Mouse (Mus musculus) olfactory bulb, adult 2 months (tissue): ENCODE results near the gene Drc7. TPM values are rescaled to one million over a fixed set of nuclear protein-coding genes. Genes with fewer than 3 reads are reported as not detected.

ENCODE experiments used
- H3K27ac ChIP-seq: fragments of 200-500 bp; 2 replicates; pipeline ENCODE4 v1.5.1; 2012; ENCODE audit warnings: low read depth, low read length; ENCODE audit not compliant: insufficient read depth
- H3K4me1 ChIP-seq: fragments of 200-500 bp; 2 replicates; pipeline ENCODE4 v1.6.1; 2012; ENCODE audit warnings: low read length; ENCODE audit not compliant: control insufficient read depth, insufficient read depth
- H3K4me3 ChIP-seq: fragments of 200-500 bp; 2 replicates; pipeline ENCODE4 v1.5.1; 2012; ENCODE audit warnings: mild to moderate bottlenecking, low read depth, low read length, moderate library complexity; ENCODE audit not compliant: insufficient read depth
- CTCF ChIP-seq: fragments of 200-500 bp; IDR thresholded peaks from 2 replicates; pipeline ENCODE4 v1.5.1; 2012; ENCODE audit warnings: low read depth, mild to moderate bottlenecking, low read length, moderate library complexity; ENCODE audit not compliant: insufficient read depth
- POLR2A ChIP-seq: fragments of 200-500 bp; IDR thresholded peaks from 2 replicates; pipeline ENCODE4 v1.6.1; 2012; ENCODE audit warnings: mild to moderate bottlenecking, low read depth, low read length, moderate library complexity; ENCODE audit not compliant: insufficient read depth
- WGBS: fragments of 180-500 bp; shearing (Covaris S2); methylation state at CpG from one replicate; pipeline ENCODE4 v1.1.7; 2018; 5-methylcytosine and 5-hydroxymethylcytosine counted together
- polyA plus RNA-seq: library from polyadenylated mRNA; stranded (reverse); fragments of >200 nt; gene quantifications from 2 replicates; pipeline ENCODE4 v1.2.4, GENCODE M21; 2012; ENCODE audit warnings: low replicate concordance; ENCODE audit not compliant: missing spikeins, insufficient read depth, insufficient read length

The Drc7 gene
- polyA plus RNA-seq, 1 experiment = not detected

DNA sequence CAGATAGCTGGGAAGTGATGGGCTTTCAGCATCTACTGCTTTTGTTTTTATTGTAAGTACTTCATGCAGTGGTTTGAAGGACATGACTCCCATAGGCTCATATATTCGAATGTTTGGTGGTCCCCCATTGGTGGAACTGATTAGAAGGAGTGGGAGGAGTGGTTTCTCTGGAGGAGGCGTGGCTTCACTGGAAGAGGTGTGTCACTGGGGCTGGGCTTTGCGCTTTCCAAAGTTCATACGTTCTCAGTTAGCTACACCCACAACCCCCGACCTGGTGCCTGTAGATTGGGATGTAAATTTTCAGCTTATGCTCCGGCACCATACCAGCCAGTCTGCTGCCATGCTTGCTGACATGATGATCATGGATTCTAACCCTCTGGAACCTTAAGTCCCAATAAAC is 465 bp upstream of the Drc7 start:
- Histone ChIP-seq H3K4me1 (peaks cover 4% of the 10 kb centered on the region), H3K27ac (no peak overlapping the region), H3K4me3 (no peak overlapping the region)
- TF ChIP-seq CTCF (no peak), POLR2A (no peak)
- 67% methylated on average over 6 of the region's 6 CpGs for WGBS

DNA sequence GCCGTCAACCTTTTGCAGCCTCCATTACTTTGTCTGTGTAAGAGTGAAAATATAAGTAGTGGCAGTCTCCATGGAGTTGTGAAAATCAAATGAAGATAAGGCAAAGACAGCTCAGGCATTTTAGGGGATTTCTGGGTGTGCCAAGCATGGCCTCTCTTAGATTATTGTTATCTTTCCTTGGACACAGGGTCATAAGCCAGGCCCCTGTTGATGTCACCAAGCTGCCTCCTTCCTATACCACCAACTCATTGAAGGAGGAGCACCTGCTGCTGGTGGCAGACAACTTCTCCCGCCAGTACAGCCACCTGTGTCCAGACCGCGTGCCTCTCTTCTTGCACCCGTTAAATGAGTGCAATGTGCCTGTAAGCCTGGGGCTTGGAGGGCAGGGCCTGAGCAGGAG is 1.5 kb downstream of the Drc7 start:
- Histone ChIP-seq H3K27ac (no peak overlapping the region), H3K4me3 (no peak overlapping the region), H3K4me1 (peaks cover 4% of the 10 kb centered on the region)
- 87% methylated on average over 5 of the region's 5 CpGs for WGBS
- TF ChIP-seq CTCF = no peak
- no peak for TF ChIP-seq POLR2A

DNA sequence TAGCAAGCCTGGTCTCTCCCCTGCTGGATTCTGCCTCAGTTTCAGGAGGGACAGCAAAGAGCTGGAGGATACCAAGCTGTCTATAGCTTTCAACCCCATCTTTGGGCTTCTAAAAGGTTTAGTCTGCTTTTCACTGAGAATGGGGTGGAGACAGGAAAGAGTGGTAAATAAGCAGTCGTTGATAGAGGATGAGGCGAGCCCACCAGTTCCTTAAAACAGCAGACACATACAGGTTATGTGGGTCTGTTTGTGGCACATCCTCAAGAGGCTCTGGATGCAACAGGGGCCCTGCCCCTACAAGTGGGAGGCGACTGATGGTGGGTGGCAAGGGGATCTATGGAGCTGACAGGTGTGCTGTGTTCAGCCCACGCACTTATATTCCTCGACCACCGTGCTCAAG is 3.8 kb downstream of the Drc7 start:
- 75% methylated on average over 6 of the region's 6 CpGs for WGBS
- no peak for TF ChIP-seq CTCF
- H3K4me1 ChIP-seq = peaks cover 4% of the 10 kb centered on the region
- H3K4me3 ChIP-seq = no peak overlapping the region
- no peak overlapping the region for H3K27ac ChIP-seq

GRCm38 (mm10) chr8:95059812-95060533 is 5.1 kb downstream of the Drc7 start:
- no peak for TF ChIP-seq CTCF
- no peak for TF ChIP-seq POLR2A
- Histone ChIP-seq H3K4me1 (peaks cover 5% of the 10 kb centered on the region), H3K4me3 (no peak overlapping the region), H3K27ac (no peak overlapping the region)
- WGBS = 68% methylated on average over 6 of the region's 6 CpGs

DNA sequence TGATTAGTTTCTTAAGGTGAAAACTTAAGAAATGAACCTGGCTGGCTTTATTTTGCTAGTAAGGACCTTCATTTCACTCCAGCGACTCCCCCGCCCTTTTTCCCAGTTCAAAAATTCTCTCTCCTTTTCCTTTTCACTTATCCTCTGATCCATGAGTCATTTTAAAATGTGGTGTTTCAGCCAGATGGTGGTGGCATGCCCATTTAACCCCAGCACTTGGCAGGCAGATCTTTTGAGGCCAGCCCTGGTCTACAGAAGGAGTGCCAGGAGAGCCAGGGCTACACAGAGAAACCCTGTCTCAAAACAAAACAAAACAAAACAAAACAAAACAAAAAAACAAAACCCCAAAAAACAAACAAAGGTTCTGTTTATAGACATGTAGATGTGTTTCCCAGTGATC is 9.6 kb downstream of the Drc7 start:
- WGBS = 57% methylated on average over 2 of the region's 2 CpGs
- TF ChIP-seq CTCF (no peak), POLR2A (no peak)
- H3K27ac ChIP-seq = no peak overlapping the region
- peaks cover 2% of the 10 kb centered on the region; the same call in 1 of the 2 replicates for H3K4me1 ChIP-seq
- H3K4me3 ChIP-seq = no peak overlapping the region

DNA sequence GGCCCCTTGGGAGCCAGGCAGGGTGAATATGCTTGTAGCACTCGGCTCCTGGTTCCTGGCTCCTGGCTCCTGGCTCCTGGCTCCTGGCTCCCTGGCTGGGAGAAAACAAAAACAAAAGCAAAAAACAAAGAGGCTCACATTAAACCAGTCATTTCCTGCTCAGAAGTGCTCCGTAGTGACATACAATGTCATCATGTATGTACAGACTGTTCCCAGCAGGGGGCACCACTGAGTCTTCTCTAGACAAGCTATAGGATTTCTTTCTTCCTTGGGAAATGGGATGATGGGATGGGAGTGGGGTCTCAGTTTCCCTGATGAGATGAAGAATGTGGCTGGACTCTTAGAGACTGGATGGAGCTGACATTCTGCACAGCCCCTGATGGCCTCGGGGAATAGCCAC is 12.7 kb downstream of the Drc7 start:
- Histone ChIP-seq H3K27ac (no peak overlapping the region), H3K4me3 (no peak overlapping the region), H3K4me1 (peaks cover 2% of the 10 kb centered on the region; the same call in 1 of the 2 replicates)
- no peak for TF ChIP-seq CTCF
- no peak for TF ChIP-seq POLR2A
- WGBS = 44% methylated on average over 3 of the region's 3 CpGs

GRCm38 (mm10) chr8:95075504-95075903 is 20.6 kb downstream of the Drc7 start:
- 66% methylated on average over 3 of the region's 3 CpGs for WGBS
- TF ChIP-seq CTCF = no peak
- no peak for TF ChIP-seq POLR2A
- Histone ChIP-seq H3K4me1 (no peaks in the 10 kb centered on the region), H3K27ac (no peak overlapping the region), H3K4me3 (no peak overlapping the region)

DNA sequence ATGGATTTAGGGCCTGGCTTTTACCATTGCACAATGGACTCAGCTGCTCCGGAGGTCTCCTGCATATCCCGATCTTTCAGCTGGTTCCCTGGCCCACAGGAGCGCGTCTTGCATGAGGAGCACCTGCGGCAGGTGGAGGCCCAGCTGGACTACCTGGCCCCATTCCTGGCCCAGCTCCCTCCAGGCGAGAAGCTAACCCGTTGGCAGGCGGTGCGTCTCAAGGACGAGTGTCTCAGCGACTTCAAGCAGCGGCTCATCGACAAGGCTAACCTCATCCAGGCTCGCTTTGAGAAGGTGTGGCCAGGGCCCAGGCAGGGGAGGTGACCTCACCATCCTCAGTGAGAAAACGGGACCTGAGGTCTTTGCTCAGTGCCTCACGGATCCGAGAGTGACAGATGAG is 21.2 kb downstream of the Drc7 start:
- H3K27ac ChIP-seq = no peak overlapping the region
- WGBS = 86% methylated on average over 17 of the region's 17 CpGs
- no peaks in the 10 kb centered on the region for H3K4me1 ChIP-seq
- TF ChIP-seq POLR2A (no peak), CTCF (no peak)
- no peak overlapping the region for H3K4me3 ChIP-seq

DNA sequence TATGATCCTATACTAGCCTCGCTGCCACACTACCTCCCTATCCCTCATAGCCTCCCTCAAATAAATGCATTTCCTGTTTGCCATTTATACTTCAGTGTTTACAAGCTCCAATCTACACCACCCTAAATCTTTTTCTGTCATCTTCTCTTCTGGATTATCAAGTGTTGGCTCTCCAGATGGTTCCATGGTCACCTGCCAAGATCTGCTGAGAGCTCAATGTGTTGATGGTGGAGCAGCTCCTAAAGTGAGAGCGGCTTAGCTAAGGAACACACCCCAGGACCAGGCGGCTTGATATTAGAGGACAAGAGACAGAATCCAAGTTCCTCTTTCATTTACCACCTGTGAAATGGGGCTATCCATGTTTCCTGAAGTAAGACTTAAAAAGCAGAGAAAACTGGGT is 23.2 kb downstream of the Drc7 start:
- TF ChIP-seq CTCF (no peak), POLR2A (no peak)
- H3K4me3 ChIP-seq = no peak overlapping the region
- H3K4me1 ChIP-seq = peaks cover 11% of the 10 kb centered on the region
- no peak overlapping the region for H3K27ac ChIP-seq
- 80% methylated on average over 3 of the region's 3 CpGs for WGBS

DNA sequence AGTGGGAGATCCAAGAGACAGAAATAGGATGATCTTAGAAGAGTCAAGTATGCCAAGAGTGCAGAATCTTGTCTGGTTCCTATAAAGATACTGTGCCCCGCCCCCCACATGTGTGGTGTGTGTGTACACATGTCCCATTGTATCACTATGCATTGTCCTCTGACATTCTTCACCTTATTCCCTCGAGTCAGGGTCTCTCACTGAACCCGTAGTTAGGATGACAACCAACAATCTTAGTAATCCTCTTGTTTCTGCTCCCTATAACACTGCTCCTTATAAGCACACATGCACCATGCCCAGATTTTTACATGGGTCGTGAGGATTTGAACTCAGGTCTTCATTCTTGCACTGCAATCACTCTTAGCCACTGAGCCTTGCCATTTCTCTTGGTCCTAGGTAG is 24.4 kb downstream of the Drc7 start:
- Histone ChIP-seq H3K4me1 (peaks cover 14% of the 10 kb centered on the region), H3K4me3 (no peak overlapping the region), H3K27ac (no peak overlapping the region)
- WGBS = 87% methylated on average over 4 of the region's 4 CpGs
- TF ChIP-seq CTCF (no peak), POLR2A (no peak)
